7 mouse cellular contexts compared by ENCODE assay signal in the genomic region with DNA sequence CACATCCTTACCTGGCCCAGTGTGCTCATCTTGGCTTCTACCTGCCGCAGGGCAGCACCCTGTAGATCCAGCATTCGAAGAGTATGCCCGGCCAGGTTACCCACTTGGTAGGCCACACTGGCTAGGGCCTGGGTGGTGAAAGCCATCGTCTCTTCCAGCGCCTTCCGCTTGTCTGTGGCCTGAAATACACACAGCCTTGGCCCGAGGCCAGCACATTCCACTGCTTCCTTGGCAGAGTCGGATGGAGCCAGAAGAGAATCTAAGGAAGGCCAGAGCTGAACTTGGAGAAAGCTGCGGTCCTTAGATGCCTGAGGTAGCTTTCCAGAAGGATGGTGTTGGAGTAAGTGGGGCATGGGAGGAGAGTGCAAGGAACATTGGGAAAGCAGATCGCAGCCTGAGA. TPM values are rescaled to one million over a fixed set of nuclear protein-coding genes. Genes with fewer than 3 reads are reported as not detected.
DNase-seq lines count a peak whose midpoint lies in the region; ATAC-seq lines count a peak whose summit lies in the region.

Gngt2 (plus strand) TSS at position 158 of the 400 bp plus-strand sequence.

- no peak for ATAC-seq in megakaryocyte, adult 5-6 weeks (ENCODE audit: poor library complexity, severe bottlenecking)
- no peak for ATAC-seq in megakaryocyte-erythroid progenitor cell, adult 5-6 weeks (replicated peaks; ENCODE audit: low FRiP score, low TSS enrichment, poor library complexity, severe bottlenecking)

- peaks cover 44% of the 10 kb centered on the region for H3K4me1 ChIP-seq in brown adipose tissue, adult 24 weeks (ENCODE audit: control insufficient read depth, insufficient read depth, insufficient read length, low read length)
- peaks cover 71% of the 10 kb centered on the region for H3K4me1 ChIP-seq in heart, embryonic 10.5 days

- H3K4me3 ChIP-seq in brown adipose tissue, adult 24 weeks (ENCODE audit: insufficient read depth, low read depth, low read length) = no peak within 1 kb of the TSS
- peak within 1 kb of the TSS; percentile 32 for H3K4me3 ChIP-seq in heart, embryonic 10.5 days

- peaks cover 64% of the 10 kb centered on the region for H3K27me3 ChIP-seq in heart, embryonic 10.5 days (ENCODE audit: insufficient read depth, poor library complexity, severe bottlenecking)

- peak within 1 kb of the TSS; percentile 90 for H3K27ac ChIP-seq in brown adipose tissue, adult 24 weeks (replicated peaks; ENCODE audit: low read depth, low read length)
- H3K27ac ChIP-seq in heart, embryonic 10.5 days = peak within 1 kb of the TSS; percentile 71

- WGBS in heart, embryonic 10.5 days = 42% methylated on average over 10 of the region's 10 CpGs

- H3K36me3 ChIP-seq in heart, embryonic 10.5 days = peaks cover 14% of the 10 kb centered on the region; the same call in 1 of the 2 replicates

- H3K9me3 ChIP-seq in heart, embryonic 10.5 days = no peaks in the 10 kb centered on the region

- no peak for DNase-seq in thymus, postnatal 0 days (ENCODE audit: low spot score)
- DNase-seq in thymus, postnatal 25 days = no peak
- no peak for DNase-seq in heart, embryonic 10.5 days (ENCODE audit: low spot score)
- DNase-seq in kidney, postnatal 14 days = peak; percentile 94

RNA-seq across cellular contexts. Expression of gene Gngt2, which starts in this region (rescaled TPM):
- 92.9 and 111 TPM in 2 replicates for polyA plus RNA-seq in thymus, postnatal 0 days (2015; fragmentation: Nextera tagmentation; extraction: Ambion mirVana)
- 106 and 152 TPM in 2 replicates for polyA plus RNA-seq in brown adipose tissue, adult 24 weeks (2012; ENCODE audit: insufficient read depth, insufficient read length, missing spikeins)
- polyA plus RNA-seq in heart, embryonic 10.5 days (2016; fragmentation: Nextera tagmentation; extraction: Ambion mirVana) = 43.2 and 60.8 TPM in 2 replicates
- 92.0 and 95.7 TPM in 2 replicates for total RNA-seq in megakaryocyte, adult 5-6 weeks (2015)
- 64.0 and 66.6 TPM in 2 replicates for total RNA-seq in megakaryocyte, adult 5-6 weeks (2017)
- 4.4 and 5.0 TPM in 2 replicates for total RNA-seq in megakaryocyte-erythroid progenitor cell, adult 5-6 weeks (2014; fragmentation: Nextera tagmentation)
- 4.0 and 4.6 TPM in 2 replicates for total RNA-seq in megakaryocyte-erythroid progenitor cell, adult 5-6 weeks (2017)

Comparison
In these comparisons a context has a peak if more than half of its experiments do, and no peak if none do; other contexts are left out.
1. RNA of gene Gngt2 (total RNA-seq): 64.0 to 95.7 TPM in megakaryocyte, adult 5-6 weeks; 4.0 to 5.0 TPM in megakaryocyte-erythroid progenitor cell, adult 5-6 weeks; every median in the first group is over 10 times any median in the second.